Mouse (Mus musculus) heart, embryonic 12.5 days (tissue): Measurements from ENCODE around the gene Kiz. TPM values are rescaled to one million over a fixed set of nuclear protein-coding genes. Genes with fewer than 3 reads are reported as not detected.

Experiments
- ATAC-seq: fragments of 200-750 bp; cut with Nextera tagmentation; 2 replicates; pipeline ENCODE4 v1.8.0; 2017; ENCODE audit warnings: moderate TSS enrichment, moderate library complexity; ENCODE audit not compliant: insufficient number of reproducible peaks, low FRiP score
- H3K27ac ChIP-seq: fragments of 300-500 bp; sonication (generic); 2 replicates; pipeline ENCODE4 v1.5.1; 2016; ENCODE audit warnings: mild to moderate bottlenecking, moderate library complexity; ENCODE audit not compliant: poor library complexity, severe bottlenecking
- H3K27me3 ChIP-seq: fragments of 300-500 bp; sonication (generic); replicated peaks from 2 replicates; pipeline ENCODE4 v1.6.1; 2016; ENCODE audit warnings: mild to moderate bottlenecking, moderate library complexity
- H3K36me3 ChIP-seq: fragments of 300-500 bp; sonication (generic); 2 replicates; pipeline ENCODE4 v1.6.1; 2016; ENCODE audit warnings: mild to moderate bottlenecking, moderate library complexity
- H3K4me1 ChIP-seq: fragments of 300-500 bp; sonication (generic); replicated peaks from 2 replicates; pipeline ENCODE4 v1.6.1; 2016; ENCODE audit warnings: mild to moderate bottlenecking
- H3K4me2 ChIP-seq: fragments of 300-500 bp; sonication (generic); 2 replicates; pipeline ENCODE4 v1.6.1; 2016; ENCODE audit warnings: mild to moderate bottlenecking, moderate library complexity
- H3K4me3 ChIP-seq: fragments of 300-500 bp; sonication (generic); 2 replicates; pipeline ENCODE4 v1.5.1; 2016; ENCODE audit warnings: mild to moderate bottlenecking
- H3K9ac ChIP-seq: fragments of 300-500 bp; sonication (generic); 2 replicates; pipeline ENCODE4 v1.6.1; 2016; ENCODE audit warnings: mild to moderate bottlenecking, moderate library complexity
- H3K9me3 ChIP-seq: fragments of 300-500 bp; sonication (generic); replicated peaks from 2 replicates; pipeline ENCODE4 v1.6.1; 2016; ENCODE audit warnings: mild to moderate bottlenecking, moderate library complexity
- WGBS: fragments of 180-500 bp; shearing (Covaris S2); methylation state at CpG from one replicate; pipeline ENCODE4 v1.1.7; 2016; 5-methylcytosine and 5-hydroxymethylcytosine counted together
- polyA plus RNA-seq: library from polyadenylated mRNA; unstranded; fragments of >200 nt; fragmentation: Nextera tagmentation; extraction: Ambion mirVana; gene quantifications from 2 replicates; pipeline ENCODE4 v1.2.1, GENCODE M21; 2016

Gene Kiz
- polyA plus RNA-seq, 1 experiment from 2014 or later: 20.5 TPM

DNA sequence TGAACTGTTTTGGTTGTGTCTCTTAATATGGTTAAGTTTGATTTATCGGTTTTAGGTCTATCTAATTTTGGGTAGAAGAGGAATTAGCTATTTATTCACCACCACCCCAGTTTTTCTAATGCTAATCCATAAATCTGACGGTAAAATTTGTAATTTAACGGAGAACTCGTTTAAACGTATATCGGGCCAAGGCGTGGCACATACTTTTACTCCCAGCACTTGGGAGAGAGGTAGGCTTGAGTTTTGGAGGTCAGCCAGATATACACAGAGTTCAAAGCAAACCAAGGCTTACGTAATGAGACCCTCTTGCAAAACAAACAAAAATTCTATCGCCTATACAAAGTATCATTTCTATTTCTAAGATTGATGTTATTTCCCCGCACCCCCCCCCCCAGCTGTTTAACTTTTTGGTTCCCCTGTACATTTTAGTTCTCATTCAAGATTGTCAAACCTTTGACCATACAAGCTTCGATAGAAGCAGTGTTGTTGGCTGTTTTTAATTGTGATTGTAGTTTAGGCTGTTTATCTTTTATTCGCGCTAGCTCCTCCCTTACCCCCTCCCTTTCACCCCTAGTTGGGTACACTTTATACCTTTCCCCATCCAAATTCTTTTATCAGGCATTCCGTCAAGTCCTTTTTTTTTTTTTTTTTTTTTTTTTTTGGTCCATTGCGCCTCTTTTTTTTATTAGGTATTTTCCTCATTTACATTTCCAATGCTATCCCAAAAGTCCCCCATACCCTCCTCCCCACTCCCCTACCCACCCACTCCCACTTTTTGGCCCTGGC lies 158.6 kb downstream of the Kiz start:
- Histone ChIP-seq H3K4me1 (peaks cover 17% of the 10 kb centered on the region), H3K4me2 (peak overlapping the region; percentile 74), H3K4me3 (peak overlapping the region; percentile 74), H3K27me3 (no peaks in the 10 kb centered on the region), H3K9ac (peak overlapping the region; percentile 80), H3K9me3 (no peaks in the 10 kb centered on the region), H3K36me3 (0 out of 2 replicates have a peak, but pooled peaks cover 9% of the 10 kb centered on the region), H3K27ac (peak overlapping the region; percentile 99)
- 24% methylated on average over 15 of the region's 15 CpGs for WGBS
- ATAC-seq: no peak

Other genes starting within 250 kb of the Kiz start
- gene Xrn2, start 157.1 kb downstream of the Kiz start, polyA plus RNA-seq: 62.0 and 64.3 TPM in 2 replicates
- gene Nkx2-4, start 229.6 kb downstream of the Kiz start, polyA plus RNA-seq: not detected in 2 replicates